Mouse (Mus musculus) kidney, embryonic 16.5 days (tissue): ENCODE measurements around the gene Ank2. TPM values are rescaled to one million over a fixed set of nuclear protein-coding genes. Genes with fewer than 3 reads are reported as not detected.

Experiments
- ATAC-seq: fragments of 200-750 bp; cut with Nextera tagmentation; 2 replicates; pipeline ENCODE4 v1.8.0; 2017; ENCODE audit warnings: moderate TSS enrichment; ENCODE audit not compliant: low FRiP score, low TSS enrichment
- H3K27ac ChIP-seq: fragments of 300-500 bp; sonication (generic); 2 replicates; pipeline ENCODE4 v1.5.1; 2014; ENCODE audit warnings: low read length
- H3K27me3 ChIP-seq: fragments of 300-500 bp; sonication (generic); 2 replicates; pipeline ENCODE4 v1.6.1; 2014; ENCODE audit warnings: low read length, control low read depth, mixed read lengths; ENCODE audit not compliant: insufficient read depth
- H3K36me3 ChIP-seq: fragments of 300-500 bp; sonication (generic); 2 replicates; pipeline ENCODE4 v1.6.1; 2014; ENCODE audit warnings: low read length, control low read depth, mixed read lengths; ENCODE audit not compliant: insufficient read depth
- H3K4me1 ChIP-seq: fragments of 300-500 bp; sonication (generic); 2 replicates; pipeline ENCODE4 v1.6.1; 2014; ENCODE audit warnings: low read length, control low read depth, mixed read lengths; ENCODE audit not compliant: insufficient read depth
- H3K4me2 ChIP-seq: fragments of 300-500 bp; sonication (generic); replicated peaks from 2 replicates; pipeline ENCODE4 v1.6.1; 2014; ENCODE audit warnings: low read depth, low read length
- H3K4me3 ChIP-seq: fragments of 300-500 bp; sonication (generic); 2 replicates; pipeline ENCODE4 v1.5.1; 2014; ENCODE audit warnings: mild to moderate bottlenecking, low read length
- H3K9ac ChIP-seq: fragments of 300-500 bp; sonication (generic); replicated peaks from 2 replicates; pipeline ENCODE4 v1.6.1; 2014; ENCODE audit warnings: low read length
- H3K9me3 ChIP-seq: fragments of 300-500 bp; sonication (generic); 2 replicates; pipeline ENCODE4 v1.6.1; 2016; ENCODE audit warnings: low read length, control low read depth
- WGBS: fragments of 180-500 bp; shearing (Covaris S2); extraction: QIAGEN DNeasy Blood & Tissue Kit; methylation state at CpG from one replicate; pipeline ENCODE4 v1.1.7; 2014; 5-methylcytosine and 5-hydroxymethylcytosine counted together
- polyA plus RNA-seq: library from polyadenylated mRNA; unstranded; fragments of >200 nt; fragmentation: Nextera tagmentation; extraction: Ambion mirVana; gene quantifications from 2 replicates; pipeline ENCODE4 v1.2.1, GENCODE M21; 2015

Ank2 gene
- polyA plus RNA-seq, 1 experiment from 2014 or later, result 7.5 TPM

- H3K9me3 ChIP-seq, result no peaks in the 10 kb centered on the region
- no peak overlapping the region for H3K9ac ChIP-seq
- WGBS, result 78% methylated on average over 2 of the region's 2 CpGs
- no peak overlapping the region for H3K4me2 ChIP-seq
- no peak overlapping the region for H3K4me3 ChIP-seq
- no peaks in the 10 kb centered on the region for H3K4me1 ChIP-seq
- no peak for ATAC-seq
- H3K36me3 ChIP-seq, result no peaks in the 10 kb centered on the region
- H3K27me3 ChIP-seq, result no peaks in the 10 kb centered on the region
- H3K27ac ChIP-seq, result no peak overlapping the region
These were observed 312.1 kb downstream of the Ank2 start for GRCm38 (mm10) chr3:127187081-127187480.

DNA sequence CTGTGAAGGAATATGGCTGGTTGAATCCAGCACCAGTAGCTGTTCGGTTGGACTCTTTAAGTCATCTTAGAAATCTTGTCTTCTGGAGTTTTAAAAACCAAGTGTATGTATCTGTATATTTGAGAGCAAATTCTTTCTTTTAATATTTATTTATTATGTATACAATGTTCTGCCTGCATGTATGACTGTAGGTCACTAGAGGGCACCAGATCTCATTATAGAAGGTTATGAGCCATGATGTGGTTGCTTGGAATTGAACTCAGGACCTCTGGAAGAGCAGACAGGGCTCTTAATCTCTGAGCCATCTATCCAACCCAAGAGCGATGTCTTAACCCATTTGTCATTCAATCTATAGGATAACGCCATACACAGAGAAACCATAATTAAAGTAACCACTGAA, 312.9 kb downstream of the Ank2 start:
- no peaks in the 10 kb centered on the region for H3K4me1 ChIP-seq
- no peaks in the 10 kb centered on the region for H3K9me3 ChIP-seq
- H3K9ac ChIP-seq, result no peak overlapping the region
- no peak overlapping the region for H3K4me2 ChIP-seq
- no peak for ATAC-seq
- H3K36me3 ChIP-seq, result no peaks in the 10 kb centered on the region
- H3K4me3 ChIP-seq, result no peak overlapping the region
- H3K27ac ChIP-seq, result no peak overlapping the region
- no peaks in the 10 kb centered on the region for H3K27me3 ChIP-seq
- WGBS, result 95% methylated on average over 3 of the region's 3 CpGs

GRCm38 (mm10) chr3:127183998-127184753, 315.0 kb downstream of the Ank2 start:
- Histone ChIP-seq H3K4me1 (no peaks in the 10 kb centered on the region), H3K27ac (no peak overlapping the region), H3K4me3 (no peak overlapping the region), H3K9me3 (no peaks in the 10 kb centered on the region), H3K9ac (no peak overlapping the region), H3K27me3 (no peaks in the 10 kb centered on the region), H3K4me2 (no peak overlapping the region), H3K36me3 (no peaks in the 10 kb centered on the region)
- WGBS, result 14% methylated on average over 5 of the region's 5 CpGs
- ATAC-seq, result peak; percentile 71; the same call in 1 of the 2 replicates

DNA sequence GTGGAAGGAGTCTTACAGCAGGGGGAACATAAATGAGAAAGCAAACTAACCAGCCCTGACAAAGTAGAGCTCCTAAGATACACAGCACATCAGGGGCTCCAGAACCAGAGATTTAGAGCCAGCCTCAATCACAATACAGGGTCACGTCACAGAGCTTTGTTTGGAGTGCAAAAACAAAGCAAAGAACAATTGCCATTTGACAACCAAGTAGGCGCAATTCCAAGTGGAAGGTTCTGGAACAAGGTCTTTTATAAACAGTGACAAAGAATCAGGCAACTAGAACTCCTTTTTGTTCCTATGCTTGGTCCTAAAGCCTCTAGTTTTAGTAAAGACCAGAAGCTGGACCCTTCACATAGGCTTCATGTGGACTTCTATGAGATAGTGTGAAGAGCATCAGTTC, 326.5 kb downstream of the Ank2 start:
- no peaks in the 10 kb centered on the region for H3K27me3 ChIP-seq
- 76% methylated on average over 2 of the region's 2 CpGs for WGBS
- H3K4me2 ChIP-seq, result no peak overlapping the region
- no peak overlapping the region for H3K9ac ChIP-seq
- H3K27ac ChIP-seq, result no peak overlapping the region
- no peak overlapping the region for H3K4me3 ChIP-seq
- H3K4me1 ChIP-seq, result no peaks in the 10 kb centered on the region
- ATAC-seq, result no peak
- H3K36me3 ChIP-seq, result no peaks in the 10 kb centered on the region
- no peaks in the 10 kb centered on the region for H3K9me3 ChIP-seq

DNA sequence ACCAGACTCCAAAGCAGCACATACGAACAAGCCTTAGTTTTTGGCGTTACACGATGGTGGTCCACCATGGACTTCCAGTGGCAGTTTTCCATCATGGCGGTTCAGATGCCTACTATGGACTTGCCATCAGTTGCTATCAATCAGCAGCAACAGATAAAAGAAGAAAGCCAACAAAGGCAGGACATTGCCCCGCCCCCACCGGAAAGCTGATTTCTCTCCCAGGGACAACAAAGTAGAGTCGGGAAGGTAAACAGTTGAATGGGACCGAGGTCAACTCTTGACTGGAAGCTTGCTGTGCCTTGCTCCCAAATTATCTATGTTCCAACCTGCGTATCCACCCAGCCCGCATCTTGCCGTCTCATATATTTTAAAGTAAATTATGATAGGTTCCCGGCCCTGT, 328.9 kb downstream of the Ank2 start:
- Histone ChIP-seq H3K4me3 (no peak overlapping the region), H3K4me2 (no peak overlapping the region), H3K27me3 (no peaks in the 10 kb centered on the region), H3K9me3 (no peaks in the 10 kb centered on the region), H3K4me1 (no peaks in the 10 kb centered on the region), H3K36me3 (no peaks in the 10 kb centered on the region), H3K27ac (no peak overlapping the region), H3K9ac (no peak overlapping the region)
- 88% methylated on average over 12 of the region's 12 CpGs for WGBS
- ATAC-seq, result no peak

DNA sequence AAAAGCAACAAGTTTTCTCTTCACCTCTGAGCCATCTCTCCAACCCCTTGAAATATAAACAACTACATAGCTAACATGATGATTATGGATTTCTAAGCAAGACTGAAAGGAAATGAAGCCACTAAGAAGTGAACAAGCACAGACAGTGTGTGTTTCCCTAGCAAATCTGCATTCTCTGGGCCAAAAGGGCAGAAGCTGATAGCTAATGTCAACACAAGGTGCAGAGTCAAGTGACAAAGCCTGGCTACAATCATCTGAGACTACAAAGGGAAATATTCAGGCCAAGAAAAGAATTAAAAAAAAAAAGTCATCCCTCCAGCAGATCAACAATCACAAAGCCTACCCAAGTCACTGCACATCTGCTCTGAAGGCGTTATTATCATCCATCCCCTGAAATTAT, 330.0 kb downstream of the Ank2 start:
- H3K4me3 ChIP-seq, result no peak overlapping the region
- H3K4me1 ChIP-seq, result no peaks in the 10 kb centered on the region
- no peaks in the 10 kb centered on the region for H3K9me3 ChIP-seq
- no peak for ATAC-seq
- H3K27ac ChIP-seq, result no peak overlapping the region
- no peak overlapping the region for H3K4me2 ChIP-seq
- peaks cover 6% of the 10 kb centered on the region for H3K27me3 ChIP-seq
- no peak overlapping the region for H3K9ac ChIP-seq
- 93% methylated on average over 1 of the region's 1 CpGs for WGBS
- no peaks in the 10 kb centered on the region for H3K36me3 ChIP-seq

- H3K4me1 ChIP-seq, result peaks cover 12% of the 10 kb centered on the region
- ATAC-seq, result no peak
- H3K9me3 ChIP-seq, result no peaks in the 10 kb centered on the region
- H3K27me3 ChIP-seq, result peaks cover 23% of the 10 kb centered on the region
- H3K4me2 ChIP-seq, result no peak overlapping the region
- H3K4me3 ChIP-seq, result no peak overlapping the region
- WGBS, result 44% methylated on average over 3 of the region's 3 CpGs
- no peak overlapping the region for H3K9ac ChIP-seq
- no peaks in the 10 kb centered on the region for H3K36me3 ChIP-seq
- no peak overlapping the region for H3K27ac ChIP-seq
These were observed 335.4 kb downstream of the Ank2 start for GRCm38 (mm10) chr3:127163749-127164148.

GRCm38 (mm10) chr3:127161998-127162712, 337.0 kb downstream of the Ank2 start:
- peak overlapping the region; percentile 98 for H3K4me2 ChIP-seq
- peak overlapping the region; percentile 53 for H3K9ac ChIP-seq
- peaks cover 23% of the 10 kb centered on the region for H3K27me3 ChIP-seq
- no peak overlapping the region for H3K27ac ChIP-seq
- H3K9me3 ChIP-seq, result no peaks in the 10 kb centered on the region
- peak; percentile 91 for ATAC-seq
- H3K4me3 ChIP-seq, result peak overlapping the region; percentile 53
- peaks cover 12% of the 10 kb centered on the region for H3K4me1 ChIP-seq
- no peaks in the 10 kb centered on the region for H3K36me3 ChIP-seq
- under 1% methylated on average over 41 of the region's 41 CpGs for WGBS

DNA sequence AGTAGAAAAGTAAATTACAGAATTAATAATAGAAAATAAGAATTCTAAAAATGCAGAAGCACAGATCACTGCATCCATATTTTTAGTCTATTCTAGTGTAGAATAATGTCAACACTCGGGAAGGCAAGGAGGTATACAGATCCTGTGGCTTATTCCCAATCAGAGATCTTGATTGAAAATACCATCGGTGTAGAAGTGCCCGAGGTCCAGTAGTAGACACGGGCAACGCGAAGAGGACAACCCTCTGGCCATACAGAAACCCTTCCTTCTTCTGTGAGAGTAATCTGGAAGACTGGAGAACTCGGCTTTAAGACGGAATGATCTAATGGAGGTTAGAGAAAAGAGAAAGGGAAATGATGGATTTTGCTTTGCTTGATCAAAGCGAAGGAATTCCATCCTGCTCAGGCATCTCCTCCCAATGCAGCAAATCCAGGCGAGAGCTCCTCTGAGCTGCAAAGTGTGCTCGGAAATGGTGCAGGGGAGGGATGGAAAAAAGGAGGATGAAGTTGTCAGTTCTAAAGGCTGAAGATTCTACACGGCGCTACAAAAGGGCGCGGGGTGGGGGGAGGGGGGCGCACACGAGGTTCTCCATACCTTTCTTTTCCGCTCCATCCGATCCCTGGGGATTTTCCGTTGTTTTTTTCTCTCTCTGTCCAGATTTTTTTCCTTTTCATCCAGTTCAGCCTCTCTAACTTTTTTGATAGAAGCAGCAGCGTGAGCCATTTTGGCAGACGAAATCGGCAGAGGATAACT, 337.9 kb downstream of the Ank2 start:
- Histone ChIP-seq H3K36me3 (no peaks in the 10 kb centered on the region), H3K27me3 (peaks cover 23% of the 10 kb centered on the region), H3K4me1 (peaks cover 12% of the 10 kb centered on the region), H3K4me3 (peak overlapping the region; percentile 53), H3K27ac (no peak overlapping the region), H3K9me3 (no peaks in the 10 kb centered on the region), H3K9ac (peak overlapping the region; percentile 53; the same call in 1 of the 2 replicates), H3K4me2 (peak overlapping the region; percentile 98)
- 5% methylated on average over 23 of the region's 23 CpGs for WGBS
- peak; percentile 66 for ATAC-seq
